Mouse (Mus musculus) brain, embryonic 14.5 days (tissue): Measurements from ENCODE around the gene Cd37. TPM values are rescaled to one million over a fixed set of nuclear protein-coding genes. Genes with fewer than 3 reads are reported as not detected.

Source experiments
- DNase-seq: peaks from one replicate; pipeline ENCODE4 v3.0.0-alpha.2; 2011; ENCODE audit warnings: low read depth
- CTCF ChIP-seq: fragments of 200-500 bp; IDR thresholded peaks from 2 replicates; pipeline ENCODE4 v1.5.1; 2012; ENCODE audit warnings: inconsistent platforms, mild to moderate bottlenecking, moderate library complexity, borderline replicate concordance; ENCODE audit not compliant: insufficient read depth, insufficient read length; ENCODE audit errors: extremely low read depth
- POLR2A ChIP-seq: fragments of 200-500 bp; IDR thresholded peaks from 2 replicates; pipeline ENCODE4 v1.6.1; 2012; ENCODE audit warnings: mild to moderate bottlenecking, inconsistent platforms, borderline replicate concordance; ENCODE audit not compliant: poor library complexity, insufficient read depth, insufficient read length, severe bottlenecking; ENCODE audit errors: extremely low read depth
- polyA plus RNA-seq: library from polyadenylated mRNA; depleted of rRNA; stranded (reverse); fragments of >200 nt; gene quantifications from 2 replicates; pipeline ENCODE4 v1.2.3, GENCODE M21; 2012

The Cd37 gene
- polyA plus RNA-seq, 1 experiment: 1.4 TPM

DNA sequence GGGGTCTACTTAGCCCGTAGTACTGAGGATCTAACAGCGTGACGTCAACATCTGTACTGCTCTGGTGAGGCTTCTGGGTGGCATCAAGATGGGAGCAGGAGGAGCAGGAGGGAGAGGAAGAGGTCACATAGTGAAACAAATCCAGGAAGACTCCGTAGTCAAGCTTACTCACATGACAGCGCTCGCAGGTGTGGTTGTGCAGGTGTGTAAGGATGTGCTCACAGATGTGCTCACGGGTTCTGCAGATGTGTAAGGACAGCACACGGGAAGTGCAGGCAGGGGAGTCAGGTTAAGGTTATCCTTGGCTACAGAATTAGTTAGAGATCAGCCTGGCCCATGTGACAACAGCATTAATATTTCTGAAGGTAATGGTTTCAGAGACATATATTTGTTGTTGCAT is 14.9 kb upstream of the Cd37 start:
- TF ChIP-seq CTCF (no peak), POLR2A (no peak)
- DNase-seq: no peak

DNA sequence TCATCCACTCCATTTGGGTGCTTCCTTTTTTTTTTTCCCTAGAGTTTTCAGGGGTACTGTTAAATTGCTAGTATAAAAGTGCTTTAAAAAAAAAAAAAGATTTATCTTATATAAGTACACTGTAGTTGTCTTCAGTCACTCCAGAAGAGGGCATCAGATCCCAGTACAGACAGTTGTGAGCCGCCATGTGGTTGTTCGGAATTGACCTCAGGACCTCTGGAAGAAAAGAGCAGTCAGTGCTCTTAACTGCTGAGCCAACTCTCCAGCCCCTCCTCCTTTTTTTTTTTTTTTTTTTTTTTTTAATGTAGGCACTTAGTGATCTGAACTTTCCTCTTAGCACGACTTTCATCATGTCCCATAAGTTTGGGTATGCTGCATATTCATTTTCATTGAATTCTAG is 8.8 kb upstream of the Cd37 start:
- DNase-seq: no peak
- TF ChIP-seq CTCF (no peak), POLR2A (no peak)

DNA sequence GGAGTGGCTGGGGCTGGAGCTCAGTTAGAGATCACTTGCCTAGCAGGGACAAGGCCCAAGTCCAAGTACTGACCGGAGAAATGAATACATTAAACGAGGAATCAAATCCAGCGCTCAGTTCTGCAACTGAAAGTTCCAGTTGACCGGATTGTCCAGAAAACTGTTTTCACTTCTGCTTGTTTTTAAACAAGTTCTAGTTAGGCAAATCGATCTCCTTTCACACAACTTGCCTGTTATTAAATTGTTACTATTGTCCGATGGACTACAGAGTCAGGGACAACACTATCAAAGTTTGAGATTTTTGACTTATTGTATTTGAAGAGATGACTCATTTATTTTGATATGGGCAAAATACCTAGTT is 2.5 kb upstream of the Cd37 start:
- TF ChIP-seq CTCF (no peak), POLR2A (no peak)
- DNase-seq: no peak

DNA sequence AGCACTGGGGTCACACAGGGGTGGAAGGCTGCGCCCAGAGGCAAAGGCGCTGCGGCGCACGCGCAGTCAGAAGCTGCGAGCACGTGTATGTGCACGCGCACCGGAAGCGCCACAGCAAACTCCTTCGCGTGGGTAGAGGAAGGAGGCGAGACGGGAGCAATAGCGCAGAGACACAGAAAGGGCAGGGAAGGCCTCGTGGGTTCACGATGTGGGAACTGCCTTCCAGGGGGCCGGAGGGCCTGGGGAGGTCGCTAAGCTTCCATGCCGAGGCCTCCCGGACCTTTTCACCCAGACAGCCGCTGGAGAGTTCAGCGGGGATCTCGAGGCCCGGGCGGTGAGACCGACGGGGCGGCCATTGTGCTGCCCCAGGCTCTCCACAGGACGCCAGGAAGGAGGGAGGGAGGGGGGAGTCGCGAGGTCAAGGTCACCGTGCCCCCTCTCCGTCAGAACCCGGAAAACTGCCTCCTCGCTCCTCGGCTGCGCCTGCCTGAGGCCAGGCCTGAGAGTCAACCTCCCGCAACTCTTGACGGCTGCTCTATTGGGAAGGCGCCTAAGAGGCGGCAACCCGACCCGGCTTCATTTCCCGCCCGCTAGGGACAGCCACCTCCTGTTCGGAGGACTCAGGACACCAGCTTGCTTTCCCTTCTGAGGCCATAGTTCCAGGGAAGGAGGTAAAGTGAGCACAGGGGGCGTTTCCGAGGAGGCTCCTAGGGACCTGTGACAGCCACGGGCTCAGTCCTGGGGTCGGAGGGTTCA is 1.9 kb upstream of the Cd37 start, which contains the start of gene Slc6a16:
Slc6a16 (plus strand) TSS at position 453 of the 756 bp plus-strand sequence.
- TF ChIP-seq CTCF (peak; percentile 12; the same call in 1 of the 2 replicates), POLR2A (no peak)

DNA sequence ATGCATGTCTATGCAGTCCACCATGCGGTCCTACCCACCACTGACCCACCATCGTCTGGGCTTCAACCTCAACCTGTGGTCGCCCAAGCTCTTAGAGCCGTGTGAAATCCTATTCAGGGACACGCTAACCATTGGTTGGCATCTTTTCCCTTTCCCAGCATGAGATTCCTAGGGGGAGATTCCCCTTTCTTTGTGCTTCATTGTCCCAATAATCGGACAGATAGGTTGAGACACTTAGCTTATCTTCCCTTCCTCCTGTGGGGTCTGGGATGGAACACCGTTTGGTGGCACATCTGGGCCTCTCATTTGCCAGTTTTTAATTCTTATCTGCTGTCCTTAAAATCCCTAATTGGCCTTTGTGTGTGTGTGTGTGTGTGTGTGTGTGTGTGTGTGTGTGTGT is 1.2 kb upstream of the Cd37 start:
- DNase-seq: no peak
- TF ChIP-seq CTCF (no peak), POLR2A (no peak)

More for the DNA sequence above, 1.9 kb upstream of the Cd37 start, which contains the start of gene Slc6a16:
- peak; percentile 79 for DNase-seq

DNA sequence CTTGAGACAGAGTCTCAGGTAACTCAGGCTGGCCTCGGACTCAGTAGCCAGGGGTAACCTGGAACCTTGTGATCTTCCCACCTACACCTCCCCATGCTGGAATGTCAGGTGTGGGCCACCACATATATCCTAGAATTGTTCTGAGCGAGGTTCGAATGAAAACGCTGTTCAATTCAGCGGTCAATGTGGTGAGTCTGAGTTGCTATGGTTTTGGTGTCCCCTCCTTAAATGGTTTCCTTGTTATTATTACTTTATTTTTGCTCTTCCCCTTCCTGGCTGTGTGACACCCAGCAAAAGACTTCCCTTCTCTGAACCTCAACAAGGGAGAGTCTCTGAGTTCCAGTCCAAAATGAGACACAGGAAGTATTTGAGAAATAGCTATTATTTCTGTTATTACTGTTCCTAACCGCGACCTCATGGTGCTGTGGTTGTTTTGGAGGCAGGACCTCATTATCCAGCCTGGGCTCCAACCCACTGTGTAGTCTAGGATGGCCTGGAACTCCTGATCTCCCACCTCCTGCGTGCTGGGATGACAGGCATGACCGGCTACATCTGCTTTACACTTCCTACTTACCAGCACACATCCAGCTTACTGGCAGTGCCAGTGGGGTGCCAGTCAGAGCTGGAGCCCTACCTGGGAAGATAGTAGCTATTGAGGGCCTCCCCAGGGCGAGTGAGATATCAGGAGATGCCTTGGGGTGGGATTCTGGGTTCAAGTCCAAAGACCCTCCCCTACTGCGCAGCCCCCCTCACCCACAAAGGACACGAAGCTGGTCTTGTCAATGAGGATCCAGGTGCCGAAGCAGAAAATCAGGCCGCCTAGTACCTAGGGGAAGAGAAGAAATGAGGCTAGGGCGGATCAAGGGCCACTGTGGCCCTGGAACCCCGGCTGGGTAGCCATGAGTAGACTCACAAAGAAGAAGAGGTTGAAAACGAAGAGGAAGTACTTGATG is 892 bp downstream of the Cd37 start:
- no peak for DNase-seq

DNA sequence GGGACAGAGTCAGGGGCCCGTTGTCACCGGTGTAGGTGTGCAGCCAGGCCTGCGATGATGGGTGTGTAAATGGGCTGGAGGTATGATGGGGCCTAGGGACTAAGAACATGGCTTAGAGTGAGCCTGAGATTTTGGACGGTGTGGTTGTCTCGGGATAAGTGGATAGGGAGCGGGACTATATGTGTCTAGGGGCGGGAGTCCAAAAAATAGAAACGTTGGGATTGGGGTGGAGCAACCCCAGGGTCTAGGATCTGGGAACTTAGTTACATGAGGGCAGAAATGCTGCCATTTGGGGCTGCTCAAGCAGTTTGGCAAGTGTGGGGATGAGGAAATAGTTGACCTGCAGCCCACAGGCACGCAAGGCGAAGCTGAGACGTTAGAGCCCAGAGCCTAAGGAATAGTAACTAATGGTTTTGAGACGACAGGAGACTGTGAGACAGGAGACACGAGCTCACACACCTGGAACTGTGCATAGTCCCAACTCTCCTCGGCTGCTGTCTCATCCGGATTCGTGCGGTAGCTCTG is 3.2 kb downstream of the Cd37 start:
- TF ChIP-seq POLR2A (no peak), CTCF (no peak)
- no peak for DNase-seq

More for the DNA sequence above, 892 bp downstream of the Cd37 start:
- TF ChIP-seq CTCF: no peak
- TF ChIP-seq POLR2A: no peak

DNA sequence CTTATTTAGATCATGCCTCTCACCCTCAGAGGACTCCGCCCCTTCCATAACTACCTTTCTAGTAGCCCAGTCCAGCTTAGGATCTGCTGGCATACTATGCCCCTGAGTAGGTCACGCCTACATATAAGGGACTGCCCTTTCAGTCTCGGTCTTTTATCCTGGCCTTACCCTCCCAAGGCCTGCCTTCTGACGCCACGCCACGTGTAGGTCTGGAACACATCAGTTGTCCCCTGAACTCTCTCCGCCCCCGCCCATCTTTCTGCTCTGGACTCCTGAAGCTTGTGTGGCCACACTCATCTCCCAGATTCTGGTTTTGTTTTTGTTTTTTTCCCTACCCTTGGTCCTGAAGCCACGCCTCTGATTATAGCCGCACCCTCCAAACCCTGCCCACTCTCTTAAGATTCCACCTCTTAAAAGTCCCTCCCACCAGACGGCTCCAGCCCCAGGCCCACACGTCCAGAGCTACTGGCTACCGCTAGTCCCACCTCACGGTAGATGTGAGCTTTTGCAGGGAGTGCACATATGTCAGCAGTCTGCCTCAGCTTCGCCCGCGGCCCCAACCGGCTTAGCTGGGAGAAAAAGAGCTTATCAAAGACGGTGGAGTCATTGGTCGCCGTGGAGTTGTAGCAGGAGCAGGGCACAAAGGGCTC is 3.9 kb downstream of the Cd37 start:
- no peak for TF ChIP-seq CTCF
- TF ChIP-seq POLR2A: peak; percentile 23; the same call in 1 of the 2 replicates
- DNase-seq: peak; percentile 89

DNA sequence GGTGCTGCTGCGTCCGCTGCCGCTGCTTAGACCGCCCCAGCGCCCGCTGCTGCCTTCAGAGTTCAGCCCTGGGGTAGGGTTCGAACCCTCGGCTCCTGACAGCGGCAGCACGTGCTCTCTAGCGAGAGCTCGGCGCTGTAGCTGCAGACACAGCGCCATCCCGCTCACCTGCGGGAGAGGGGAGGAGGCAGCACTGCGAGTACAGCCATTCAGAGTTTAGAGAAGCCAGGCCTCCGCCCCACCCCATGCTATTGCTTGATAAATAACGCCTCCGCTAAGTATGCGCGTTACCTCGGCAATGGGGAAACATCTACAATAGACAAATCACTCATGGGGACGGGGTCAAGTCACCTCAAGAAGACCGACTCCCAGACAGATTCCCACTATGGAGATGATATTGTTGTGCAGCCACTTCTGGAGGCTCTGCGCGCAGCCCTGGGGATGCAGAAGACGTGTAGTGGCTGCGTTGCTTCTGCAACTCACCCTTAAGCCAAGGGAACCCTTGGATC is 4.5 kb downstream of the Cd37 start:
- peak; percentile 51 for DNase-seq

DNA sequence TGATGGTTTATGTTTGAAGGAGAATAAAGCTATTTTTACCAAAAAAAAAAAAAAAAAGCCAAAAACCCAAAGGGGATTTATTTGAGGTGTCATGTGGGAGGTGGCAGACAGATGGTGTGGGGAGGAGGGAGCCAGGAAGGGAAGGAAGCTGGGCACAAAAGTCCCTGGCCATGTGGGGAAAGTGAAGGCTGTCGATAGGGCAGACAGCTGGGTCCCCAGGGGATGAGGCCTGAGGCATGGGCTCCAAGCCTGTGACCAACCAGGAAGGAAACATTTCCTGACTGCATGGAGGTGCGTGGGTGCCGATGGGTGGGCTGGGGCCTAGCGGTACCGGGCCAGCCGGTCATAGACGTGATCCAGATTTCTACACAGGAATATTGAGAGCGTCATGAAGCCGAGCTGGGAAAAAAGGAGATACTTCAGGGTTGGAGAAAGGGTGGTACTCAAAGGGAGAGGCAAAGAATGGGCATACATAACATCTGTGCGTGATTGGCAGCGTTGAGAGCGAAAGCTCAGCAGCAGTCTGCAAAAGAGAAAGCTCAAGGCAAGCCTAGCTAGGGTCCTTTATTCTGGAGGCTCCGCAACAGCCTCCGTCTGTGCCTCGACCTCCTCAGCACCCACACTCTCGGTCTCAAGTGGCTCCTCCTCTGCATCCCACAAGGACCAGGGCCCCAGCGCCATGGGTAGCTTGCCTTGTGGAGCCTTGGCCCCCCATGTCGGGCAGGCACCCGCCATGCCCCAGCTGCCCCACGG is 5.2 kb downstream of the Cd37 start:
- DNase-seq: peak; percentile 83
- TF ChIP-seq POLR2A (no peak), CTCF (no peak)

More for the DNA sequence above, 4.5 kb downstream of the Cd37 start:
- TF ChIP-seq CTCF (no peak), POLR2A (no peak)
